Mouse (Mus musculus) myocyte (in vitro differentiated cells): Measurements from ENCODE around the gene Abcc12.

Experiments
- CEBPB ChIP-seq: IDR thresholded peaks from 2 replicates; pipeline ENCODE4 v1.6.1; 2011; ENCODE audit warnings: mild to moderate bottlenecking, moderate library complexity; ENCODE audit not compliant: poor library complexity, insufficient read depth, severe bottlenecking
- E2F4 ChIP-seq: IDR thresholded peaks from one replicate; pipeline ENCODE4 v1.6.1; 2011; ENCODE audit warnings: mild to moderate bottlenecking, control low read depth, moderate library complexity; ENCODE audit not compliant: insufficient read depth
- MAX ChIP-seq: IDR thresholded peaks from one replicate; pipeline ENCODE4 v1.6.1; 2011; ENCODE audit warnings: low read depth, mild to moderate bottlenecking, control low read depth
- MYOG ChIP-seq, 3 experiments: IDR thresholded peaks; one replicate each; pipeline ENCODE4 v1.6.1; 2011; ENCODE audit warnings: control low read depth in 2 of 3, low read depth in 2 of 3, mild to moderate bottlenecking in 2 of 3; ENCODE audit not compliant: insufficient read length in 2 of 3, control insufficient read depth in 1 of 3, insufficient read depth in 1 of 3
- POLR2A ChIP-seq: IDR thresholded peaks from one replicate; pipeline ENCODE4 v1.6.1; 2011; ENCODE audit warnings: low read depth, mild to moderate bottlenecking, control low read depth, moderate library complexity; ENCODE audit not compliant: insufficient read length
- POLR2AphosphoS2 ChIP-seq: IDR thresholded peaks from one replicate; pipeline ENCODE4 v1.6.1; 2011; ENCODE audit warnings: low read depth, control low read depth; ENCODE audit not compliant: insufficient read length

GRCm38 (mm10) chr8:86557186-86558045 is 23.1 kb downstream of the Abcc12 start:
- TF ChIP-seq E2F4: no peak
- no peak for TF ChIP-seq MAX
- TF ChIP-seq MYOG (IDR thresholded peaks at IDR 0.05; ENCODE audit: control insufficient read depth in 1 of 3, insufficient read depth in 1 of 3, insufficient read length in 2 of 3, low read depth in 2 of 3): no peak
- no peak for TF ChIP-seq POLR2A
- TF ChIP-seq CEBPB: no peak
- TF ChIP-seq POLR2AphosphoS2: no peak
